Mouse (Mus musculus): Measurements from ENCODE around the gene Stard13.

Stard13 gene

DNA sequence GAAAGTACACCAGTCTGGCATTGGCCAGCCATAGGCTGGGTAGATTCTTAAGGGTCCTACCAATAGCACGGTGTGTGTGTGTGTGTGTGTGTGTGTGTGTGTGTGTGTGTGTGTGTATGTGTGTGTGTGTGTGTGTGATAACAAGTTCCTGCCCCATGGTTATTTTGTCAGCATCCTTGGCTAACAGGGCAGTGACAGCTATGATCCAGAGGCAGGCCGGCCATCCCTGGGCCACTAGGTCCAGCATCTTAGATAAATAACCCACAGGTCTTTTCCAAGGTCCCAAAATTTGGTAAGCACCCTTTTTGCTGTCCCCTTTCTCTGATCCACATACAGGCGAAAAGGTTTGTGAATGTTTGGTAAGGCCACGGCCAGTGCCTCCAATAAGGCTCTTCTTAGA is 231.6 kb downstream of the Stard13 start:
- no peak for DNase-seq

DNA sequence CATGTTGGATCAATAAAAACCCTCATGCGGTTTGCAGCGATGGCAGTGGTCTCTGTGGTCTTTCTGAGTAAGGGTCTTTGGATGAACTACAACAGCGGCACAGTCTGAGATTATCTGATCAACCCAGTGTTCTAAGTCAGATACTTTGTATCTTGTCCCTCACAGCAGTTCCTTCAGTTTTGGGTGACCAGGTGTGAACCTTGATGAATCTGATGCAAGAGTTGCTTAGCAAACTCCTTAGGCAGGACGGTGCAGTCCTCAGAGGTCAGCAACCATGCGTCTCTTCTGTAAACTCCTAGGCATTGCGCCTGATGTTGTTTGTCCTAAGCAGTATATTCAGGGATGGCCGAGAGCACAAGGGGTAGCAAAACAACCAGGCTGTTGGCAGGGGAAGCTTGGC is 232.5 kb downstream of the Stard13 start:
- no peak for DNase-seq

DNA sequence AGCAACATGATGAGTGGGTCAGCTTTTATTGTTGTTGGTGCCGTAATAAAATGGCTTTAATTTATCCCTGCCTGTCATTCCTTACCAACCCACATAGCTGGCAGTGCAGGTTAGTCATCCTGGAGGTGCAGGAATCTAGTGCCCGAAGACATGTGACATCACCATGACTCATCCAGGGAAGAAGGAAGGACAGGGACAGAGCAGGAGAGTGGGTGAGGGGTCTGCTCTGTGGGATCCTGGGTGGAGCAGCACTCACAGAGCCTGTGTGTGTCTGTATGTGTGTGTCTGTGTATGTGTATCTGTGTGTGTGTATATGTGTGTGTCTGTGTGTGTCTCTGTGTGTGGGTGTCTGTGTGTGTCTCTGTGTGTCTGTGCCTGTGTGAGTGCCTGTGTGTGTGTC is 237.1 kb downstream of the Stard13 start:
- DNase-seq: no peak

DNA sequence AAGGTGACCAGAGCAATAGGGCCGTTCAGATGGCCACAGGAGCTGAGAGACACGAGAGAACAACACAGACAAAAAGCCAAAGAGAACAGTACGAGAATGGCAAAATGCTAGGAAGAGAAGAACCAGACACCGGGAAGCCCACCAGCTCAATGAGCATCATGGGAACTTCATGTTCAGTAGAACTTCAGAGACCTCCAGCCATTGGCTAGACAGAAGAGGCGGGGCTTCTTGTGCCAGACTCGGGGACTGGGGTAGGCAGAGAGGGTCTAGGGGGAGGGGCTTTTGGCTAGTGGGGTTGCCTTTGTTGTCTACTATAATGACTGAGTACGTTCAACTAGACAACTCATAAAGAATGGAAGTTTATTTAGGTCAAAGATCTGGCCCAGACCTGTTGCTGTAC is 239.5 kb downstream of the Stard13 start:
- no peak for DNase-seq
